Mouse (Mus musculus) embryo, embryonic 10.5 days (tissue): ENCODE measurements around the gene Stom.
A peak's percentile ranks its signal among the peaks of the same experiment; 100 is the strongest.

Experiments used
- DNase-seq: peaks from one replicate; pipeline ENCODE4 v3.0.0-alpha.2; 2015; ENCODE audit warnings: low spot score

The Stom gene

GRCm38 (mm10) chr2:35336388-35337280, at the start of gene Stom:
TSS of gene Stom (minus strand) at chr2:35336976.
- peak; percentile 99 for DNase-seq

- DNase-seq, result no peak
These were observed 48.7 kb upstream of the Stom start for GRCm38 (mm10) chr2:35385441-35385871.

- DNase-seq, result no peak
These were observed 42.5 kb upstream of the Stom start for GRCm38 (mm10) chr2:35379306-35379705.

- no peak for DNase-seq
These were observed 40.8 kb upstream of the Stom start for GRCm38 (mm10) chr2:35377600-35377999.

- peak; percentile 76 for DNase-seq
These were observed 36.2 kb upstream of the Stom start for GRCm38 (mm10) chr2:35373003-35373402.

- no peak for DNase-seq
These were observed 33.9 kb upstream of the Stom start for GRCm38 (mm10) chr2:35370686-35371085.

- no peak for DNase-seq
These were observed 30.9 kb upstream of the Stom start, which contains the start of gene 4930568D16Rik for GRCm38 (mm10) chr2:35367629-35368028. TSS of gene 4930568D16Rik (minus strand) at chr2:35367729.

- peak; percentile 57 for DNase-seq
These were observed 12.4 kb upstream of the Stom start for GRCm38 (mm10) chr2:35349184-35349583.

GRCm38 (mm10) chr2:35345984-35346383, 9.2 kb upstream of the Stom start:
- no peak for DNase-seq

GRCm38 (mm10) chr2:35342605-35343004, 5.8 kb upstream of the Stom start:
- no peak for DNase-seq

GRCm38 (mm10) chr2:35338707-35339106, 1.9 kb upstream of the Stom start:
- DNase-seq, result no peak

GRCm38 (mm10) chr2:35338036-35338435, 1.3 kb upstream of the Stom start:
- no peak for DNase-seq

- DNase-seq, result peak; percentile 34
These were observed 643 bp upstream of the Stom start for GRCm38 (mm10) chr2:35337419-35337818.

GRCm38 (mm10) chr2:35335620-35336019, 1.2 kb downstream of the Stom start:
- peak; percentile 37 for DNase-seq

- no peak for DNase-seq
These were observed 3.1 kb downstream of the Stom start for GRCm38 (mm10) chr2:35333670-35334069.

GRCm38 (mm10) chr2:35331205-35331604, 5.6 kb downstream of the Stom start:
- no peak for DNase-seq

- no peak for DNase-seq
These were observed 7.7 kb downstream of the Stom start for GRCm38 (mm10) chr2:35329061-35329460.

GRCm38 (mm10) chr2:35328064-35328792, 8.5 kb downstream of the Stom start:
- DNase-seq, result no peak

- DNase-seq, result no peak
These were observed 9.2 kb downstream of the Stom start for GRCm38 (mm10) chr2:35327583-35327982.

- DNase-seq, result no peak
These were observed 9.8 kb downstream of the Stom start for GRCm38 (mm10) chr2:35326931-35327330.

GRCm38 (mm10) chr2:35325930-35326329, 10.8 kb downstream of the Stom start:
- no peak for DNase-seq

- no peak for DNase-seq
These were observed 14.2 kb downstream of the Stom start for GRCm38 (mm10) chr2:35322404-35323164.
